Mouse (Mus musculus): ENCODE measurements around the gene Dennd4a.

Dennd4a gene

DNA sequence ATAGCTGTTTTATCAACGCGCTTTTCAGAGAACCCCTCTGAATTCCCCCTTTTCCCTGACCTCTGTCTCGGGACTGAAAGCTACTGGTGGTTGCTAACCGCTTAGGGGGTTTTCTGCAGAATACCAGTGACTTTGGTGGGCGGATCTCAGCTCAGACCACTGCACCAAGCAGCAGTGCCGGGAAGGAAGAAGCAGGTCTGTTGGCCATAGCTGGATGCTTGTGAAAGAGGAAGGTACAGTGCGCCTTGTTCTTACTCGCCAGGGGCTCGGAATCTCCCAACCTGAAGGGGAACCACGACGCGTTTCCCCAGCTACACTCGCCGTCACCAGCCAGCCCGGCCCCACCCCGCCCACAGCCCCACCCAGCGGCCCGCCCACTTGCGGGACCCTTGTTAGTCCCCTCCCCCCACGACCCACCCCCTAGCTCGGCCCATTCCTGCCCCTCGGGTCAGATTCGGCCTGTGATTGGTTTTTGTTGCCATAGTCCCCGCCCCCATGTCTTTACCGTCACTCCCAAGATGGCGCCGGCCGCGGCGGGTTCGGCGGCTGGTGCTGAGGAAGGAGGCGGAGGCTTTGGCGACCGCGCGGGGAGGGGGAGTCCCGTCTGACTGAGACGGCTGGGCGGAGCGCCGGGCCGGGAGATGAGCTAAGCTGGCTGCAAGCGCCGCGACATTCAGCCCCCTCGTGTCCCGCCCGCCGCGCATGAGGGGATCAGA is at the start of gene Dennd4a:
Gene Dennd4a (plus strand): TSS at position 519 of the 716 bp plus-strand sequence.
- peak; percentile 98 for DNase-seq (ENCODE audit: low read depth, low spot score)

DNA sequence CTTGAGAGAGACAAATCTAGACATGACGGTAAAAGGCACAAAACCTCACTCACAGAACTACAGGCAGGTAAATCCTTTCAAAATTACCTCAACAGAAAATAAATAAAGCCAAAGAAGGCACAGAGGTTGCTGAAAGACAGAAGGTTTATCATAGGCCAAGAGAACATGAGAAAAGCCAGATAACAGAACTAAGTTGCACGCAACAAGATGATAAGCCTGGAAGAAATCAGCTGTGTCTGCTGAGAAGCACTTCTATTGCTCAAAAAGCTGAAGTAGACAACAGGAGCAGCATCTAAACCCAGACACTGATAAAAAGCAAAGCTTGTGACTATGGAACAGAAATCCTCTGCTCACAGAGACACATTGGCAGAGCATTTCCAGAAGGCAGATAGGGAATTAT is 46.3 kb upstream of the Dennd4a start:
- DNase-seq (ENCODE audit: low read depth, low spot score), result no peak

DNA sequence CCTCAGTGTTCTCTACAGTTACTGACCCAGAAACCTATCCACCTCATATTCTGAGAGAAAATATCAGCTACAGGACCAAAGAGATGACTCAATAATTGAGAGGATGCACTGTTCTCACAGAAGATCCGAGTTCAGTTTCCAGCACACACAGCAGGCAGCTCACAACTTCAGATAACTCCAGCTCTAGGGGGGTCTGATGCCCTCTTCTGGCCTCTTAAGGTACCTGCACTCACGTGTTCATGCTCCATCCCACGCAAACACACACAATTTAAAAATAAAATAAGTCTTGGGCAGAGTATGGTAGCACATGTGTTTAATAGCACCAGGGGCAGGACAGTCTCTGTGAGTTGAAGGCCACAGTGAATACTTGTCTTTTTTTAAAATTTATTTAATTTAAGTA is 45.0 kb upstream of the Dennd4a start:
- no peak for DNase-seq (ENCODE audit: low read depth, low spot score)

DNA sequence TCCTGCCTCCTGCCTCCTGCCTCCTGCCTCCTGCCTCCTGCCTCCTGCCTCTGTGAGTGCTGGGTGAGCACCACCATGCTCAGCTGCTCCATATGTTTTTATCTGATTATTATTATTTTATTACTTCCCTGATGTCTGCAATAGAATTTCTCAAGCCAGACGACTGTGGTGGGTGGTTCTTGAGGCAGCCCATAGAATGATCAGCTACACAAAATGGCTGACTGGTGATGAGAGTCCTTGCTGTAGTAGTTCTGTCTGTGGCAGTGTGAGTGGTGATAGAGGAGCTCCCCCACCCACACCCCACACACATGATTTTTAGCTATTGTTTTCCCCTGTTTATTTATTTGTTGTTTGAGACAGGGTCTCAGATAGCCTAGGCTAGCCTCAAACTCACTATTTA is 43.3 kb upstream of the Dennd4a start:
- no peak for DNase-seq (ENCODE audit: low read depth, low spot score)

DNA sequence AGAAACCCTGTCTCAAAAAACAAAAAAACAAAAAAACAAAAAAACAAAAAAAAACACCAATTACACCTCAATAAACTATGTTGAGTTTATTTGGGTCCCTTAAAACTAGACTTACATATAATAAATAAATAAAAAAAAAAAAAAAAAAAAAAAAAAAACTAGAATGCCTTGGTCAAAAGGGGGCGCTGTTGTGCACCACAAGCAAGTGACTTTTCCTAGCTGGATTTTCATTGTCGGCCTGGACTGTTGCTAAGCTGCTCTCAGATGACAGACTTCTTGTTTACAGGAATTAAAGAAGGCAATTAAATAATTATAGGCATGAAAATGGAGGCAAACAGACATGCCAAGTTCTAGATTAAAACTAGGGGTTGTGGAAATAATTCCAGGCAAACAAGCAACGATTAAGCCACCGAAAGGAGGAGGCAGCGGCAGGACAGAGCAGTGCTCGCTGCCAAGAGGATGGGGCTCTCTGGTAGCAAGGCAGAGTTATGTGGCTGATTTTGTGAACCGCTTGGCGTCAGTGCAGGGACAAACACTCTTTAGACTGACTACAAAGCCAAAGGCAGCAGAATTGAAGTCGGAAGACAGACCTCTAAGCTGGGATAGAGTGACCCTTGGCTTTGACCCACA is 42.0 kb upstream of the Dennd4a start:
- peak; percentile 57 for DNase-seq (ENCODE audit: low read depth, low spot score)

DNA sequence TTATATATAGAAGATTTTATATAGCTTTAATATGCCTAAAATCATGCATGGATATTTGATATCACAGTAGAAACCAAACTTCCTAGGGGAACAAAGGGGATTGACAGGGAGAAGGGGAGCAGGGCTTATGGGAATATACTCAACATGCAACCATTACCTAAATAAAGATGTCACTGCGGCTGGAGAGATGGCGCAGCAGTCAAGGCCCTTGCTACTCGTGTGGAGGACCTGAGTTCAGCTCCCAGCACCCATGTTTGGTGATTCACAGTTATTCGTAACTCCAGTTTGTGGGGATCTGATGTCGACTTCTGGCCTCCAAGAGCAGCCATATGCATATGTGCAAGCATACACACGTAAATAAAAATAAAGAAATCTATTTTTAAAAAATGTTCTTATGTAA is 41.2 kb upstream of the Dennd4a start:
- no peak for DNase-seq (ENCODE audit: low read depth, low spot score)

DNA sequence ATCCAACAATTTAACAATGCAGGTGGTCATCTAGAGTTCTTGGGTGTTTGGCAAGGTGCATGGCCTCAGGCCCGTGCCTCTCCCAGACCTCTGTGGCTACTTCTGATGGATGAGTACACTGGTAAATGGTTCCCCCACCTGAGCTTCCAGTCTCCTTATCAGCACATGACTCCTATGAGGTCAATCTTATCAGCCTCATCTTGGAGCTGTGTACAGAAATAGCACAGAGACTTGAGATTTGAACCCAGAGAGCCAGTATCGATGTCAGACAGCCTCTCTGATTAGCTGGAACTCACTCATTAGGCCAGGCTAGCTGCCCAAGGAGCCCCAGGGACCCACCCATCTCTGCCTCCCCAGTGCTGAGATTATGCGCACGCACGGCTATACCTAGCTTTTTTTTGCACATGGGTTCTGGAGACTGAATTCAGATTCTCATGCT is 40.7 kb upstream of the Dennd4a start:
- DNase-seq (ENCODE audit: low read depth, low spot score), result no peak

DNA sequence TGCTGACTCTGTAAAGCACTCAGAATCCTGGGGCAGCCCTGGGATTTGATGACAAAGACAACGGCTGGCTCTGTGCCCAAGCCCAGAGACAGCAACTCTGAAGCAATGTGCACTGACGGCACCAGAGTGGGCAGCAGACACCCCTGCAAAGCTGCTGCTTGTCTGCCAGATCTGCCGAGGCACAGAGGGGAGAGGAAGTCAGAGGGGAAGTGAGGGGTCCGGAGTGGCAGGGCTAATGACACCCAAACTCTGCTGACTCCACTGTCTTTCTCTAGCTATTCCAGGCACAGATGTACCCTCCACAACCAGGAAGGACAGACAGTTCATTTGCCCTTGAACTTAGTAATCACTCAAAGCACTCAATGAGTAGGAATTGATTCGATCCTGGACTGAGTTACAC is 39.9 kb upstream of the Dennd4a start:
- DNase-seq (ENCODE audit: low read depth, low spot score), result no peak

DNA sequence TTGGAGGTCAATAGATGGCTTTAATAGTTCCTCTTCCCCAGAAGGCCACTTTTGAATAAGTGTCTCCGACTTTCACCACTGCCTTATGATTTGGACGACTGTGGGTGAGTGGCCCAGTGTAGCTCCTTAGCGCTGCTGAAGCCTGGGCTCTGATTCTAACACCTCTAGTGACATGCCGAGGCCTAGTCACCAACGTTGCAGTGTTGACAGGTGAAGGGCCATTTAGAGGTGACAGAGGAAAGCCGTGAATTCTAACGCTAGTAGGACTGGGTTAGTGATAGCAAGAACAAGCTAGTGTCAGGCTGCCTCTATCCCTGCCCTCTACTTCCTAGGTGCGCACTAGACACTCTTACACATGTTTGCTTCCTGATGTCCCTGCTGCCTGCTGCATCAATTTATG is 37.9 kb upstream of the Dennd4a start:
- DNase-seq (ENCODE audit: low read depth, low spot score), result no peak

DNA sequence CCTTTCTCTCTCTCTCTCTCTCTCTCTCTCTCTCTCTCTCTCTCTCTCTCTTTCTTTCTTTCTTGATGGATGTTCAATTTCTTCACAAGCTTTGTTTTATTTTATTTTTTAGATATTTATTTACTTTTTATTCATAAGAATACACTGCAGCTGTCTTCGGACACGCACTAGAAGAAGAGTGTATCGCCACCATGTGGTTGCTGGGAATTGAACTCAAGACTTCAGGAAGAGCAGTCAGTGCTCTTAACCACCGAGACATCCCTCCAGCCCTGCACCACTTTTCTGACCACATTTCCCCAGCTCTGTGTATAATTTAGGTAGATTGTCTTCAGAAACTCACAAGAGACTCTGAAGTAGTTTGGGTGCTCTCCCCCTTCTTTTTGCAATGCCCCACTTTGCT is 37.2 kb upstream of the Dennd4a start:
- no peak for DNase-seq (ENCODE audit: low read depth, low spot score)

DNA sequence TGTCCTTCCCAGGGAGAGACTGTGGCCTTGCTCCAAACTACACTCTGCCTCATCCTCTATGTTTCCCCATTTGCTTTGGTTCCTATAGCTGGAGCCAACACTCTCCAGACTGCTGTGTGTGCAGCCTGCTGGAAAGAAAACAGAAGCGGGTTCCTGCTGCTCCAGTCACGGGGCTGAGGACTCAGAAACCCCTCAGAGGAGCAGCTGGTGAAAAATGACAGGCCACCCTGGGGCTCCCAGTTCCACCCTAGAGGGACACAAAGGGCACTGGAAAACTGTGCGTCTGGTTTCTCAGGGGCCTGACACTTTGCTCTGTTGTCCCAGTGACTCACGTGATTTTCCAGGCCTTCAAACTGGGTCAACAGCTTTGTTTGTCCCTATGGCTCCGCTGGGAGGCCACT is 36.7 kb upstream of the Dennd4a start:
- DNase-seq (ENCODE audit: low read depth, low spot score), result peak; percentile 49

DNA sequence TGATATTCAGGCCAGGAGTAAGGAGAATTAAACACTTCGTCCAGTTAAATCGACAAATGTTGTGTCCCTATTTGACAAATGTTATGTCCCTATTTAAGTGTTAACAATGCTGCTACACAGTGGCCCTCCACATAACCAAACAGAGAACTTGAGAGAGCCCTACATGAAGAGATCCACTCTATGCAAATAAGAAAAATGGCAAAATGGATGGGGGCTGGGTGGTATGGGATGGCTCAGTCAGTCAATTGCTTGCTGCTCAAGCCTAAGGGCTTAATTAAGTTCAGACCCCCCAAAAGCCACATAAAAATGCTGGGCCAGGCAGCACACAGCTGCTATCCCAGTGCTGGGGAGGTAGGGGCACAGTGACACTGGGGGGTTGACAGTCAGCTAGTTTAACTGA is 36.3 kb upstream of the Dennd4a start:
- no peak for DNase-seq (ENCODE audit: low read depth, low spot score)

DNA sequence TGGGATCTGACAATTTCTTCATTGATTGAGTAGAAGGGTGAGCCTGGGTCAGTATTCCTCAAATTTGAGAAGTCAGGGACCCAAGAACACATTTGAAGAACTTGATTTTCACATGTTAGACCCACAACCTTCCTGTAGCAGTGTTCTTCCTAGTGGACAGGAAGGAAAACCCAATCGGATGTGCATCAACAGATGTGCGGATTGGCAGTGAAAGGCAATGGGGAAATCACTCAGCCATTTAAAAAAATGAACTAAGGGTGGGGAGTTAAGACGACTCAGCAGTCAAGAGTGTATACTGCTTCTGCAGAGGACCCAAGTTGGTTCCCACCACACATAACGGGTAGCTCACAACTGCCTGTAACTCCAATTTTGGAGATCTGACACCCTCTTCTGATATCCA is 35.6 kb upstream of the Dennd4a start:
- no peak for DNase-seq (ENCODE audit: low read depth, low spot score)

DNA sequence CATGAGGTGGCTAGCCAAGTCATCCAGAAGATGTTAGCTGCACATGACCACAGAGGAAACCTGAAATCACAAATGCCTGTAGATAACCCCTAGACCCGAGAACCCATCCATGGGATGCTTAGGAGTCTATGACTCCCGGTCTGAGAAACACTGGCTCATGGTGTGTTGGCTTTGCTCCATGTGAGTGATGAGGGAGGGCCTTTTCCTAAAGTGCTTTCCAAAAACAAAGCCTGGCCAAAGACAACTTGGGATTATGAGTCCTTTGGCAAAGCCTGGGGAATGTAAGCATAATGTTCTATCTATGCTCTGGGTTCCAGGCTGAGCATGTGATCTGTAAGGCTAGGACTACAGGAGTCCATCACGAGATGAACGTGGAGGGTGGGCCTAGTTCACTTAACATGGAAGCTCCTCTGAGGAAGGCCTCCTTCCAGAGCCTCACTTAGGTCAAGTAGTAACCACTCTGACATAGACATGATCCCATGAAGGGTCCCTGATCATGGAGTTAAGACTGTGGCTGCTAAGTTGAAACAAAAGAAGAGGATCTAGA is 33.6 kb upstream of the Dennd4a start:
- DNase-seq (ENCODE audit: low read depth, low spot score), result no peak

DNA sequence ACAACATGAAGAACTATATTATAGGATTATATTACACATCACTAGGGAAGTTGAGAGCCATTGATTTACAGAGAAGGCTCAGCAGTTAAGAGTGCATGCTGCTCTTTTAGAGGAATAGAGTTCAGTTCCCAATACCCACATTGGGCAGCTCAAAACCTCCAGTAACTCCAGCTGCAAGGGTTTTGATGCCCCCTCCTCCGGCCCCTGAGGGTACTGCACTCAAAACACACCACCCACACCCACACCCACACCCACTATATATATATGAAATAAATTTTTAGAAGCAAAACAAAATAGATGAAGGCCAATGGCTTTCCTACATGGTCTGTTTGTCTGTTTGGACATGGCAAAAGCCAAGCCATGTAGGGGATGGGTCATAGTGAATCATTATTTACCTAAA is 33.0 kb upstream of the Dennd4a start:
- DNase-seq (ENCODE audit: low read depth, low spot score), result no peak

DNA sequence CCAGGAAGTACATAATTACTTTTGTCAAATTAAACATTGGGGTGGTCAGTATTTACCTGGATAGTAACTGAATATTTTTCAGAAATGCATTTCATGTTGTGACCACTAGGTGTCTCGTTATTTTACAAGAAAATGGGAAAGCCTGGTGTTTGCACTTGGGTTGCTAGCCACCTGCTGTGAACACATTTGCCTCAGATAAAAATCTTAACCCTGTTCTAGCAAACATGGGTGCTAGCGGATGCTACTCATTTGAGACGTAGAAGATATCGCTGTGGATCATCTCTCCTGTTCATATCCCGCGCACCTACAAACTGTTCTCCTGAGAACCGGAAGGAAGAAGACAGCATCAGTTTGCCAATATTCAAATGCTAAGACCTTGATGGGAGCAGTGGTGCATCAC is 31.5 kb upstream of the Dennd4a start:
- peak; percentile 28 for DNase-seq (ENCODE audit: low read depth, low spot score)

DNA sequence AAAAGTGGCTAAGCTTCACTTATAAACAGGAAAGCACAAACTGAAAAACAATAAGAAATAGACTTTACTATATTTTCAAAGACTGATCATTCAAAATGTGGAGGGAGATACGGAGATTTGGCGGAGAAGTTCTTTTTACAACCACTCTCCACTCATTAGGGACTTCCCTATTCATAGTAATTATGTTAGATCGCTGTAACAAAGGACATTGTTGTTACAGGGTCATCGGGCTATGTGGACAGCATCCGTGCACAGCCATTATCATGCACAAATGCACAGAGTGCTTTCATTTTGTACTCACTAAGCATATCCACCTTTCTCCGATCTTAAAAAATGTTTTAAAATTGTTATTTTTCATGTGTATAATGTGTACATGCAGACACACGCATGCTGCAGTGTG is 27.6 kb upstream of the Dennd4a start:
- no peak for DNase-seq (ENCODE audit: low read depth, low spot score)

DNA sequence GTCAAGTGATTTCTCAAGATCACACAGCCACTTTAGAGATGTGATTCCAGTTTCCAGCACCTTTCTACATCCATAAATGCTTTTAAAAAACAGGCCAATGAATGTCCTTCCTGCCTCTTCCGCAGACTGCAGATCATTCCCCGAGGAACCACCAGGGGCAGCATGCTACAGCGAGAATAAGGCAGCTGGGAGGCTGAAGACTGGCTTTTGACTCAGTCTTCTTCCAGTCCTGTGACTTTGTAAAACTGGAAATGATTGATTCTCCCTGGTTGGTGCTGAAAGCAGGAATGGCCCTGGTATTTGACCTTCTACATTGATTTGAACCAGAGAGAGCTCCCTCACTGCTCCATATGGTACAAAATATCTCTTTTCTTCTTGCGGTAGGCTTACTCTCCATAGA is 26.3 kb upstream of the Dennd4a start:
- peak; percentile 28 for DNase-seq (ENCODE audit: low read depth, low spot score)

DNA sequence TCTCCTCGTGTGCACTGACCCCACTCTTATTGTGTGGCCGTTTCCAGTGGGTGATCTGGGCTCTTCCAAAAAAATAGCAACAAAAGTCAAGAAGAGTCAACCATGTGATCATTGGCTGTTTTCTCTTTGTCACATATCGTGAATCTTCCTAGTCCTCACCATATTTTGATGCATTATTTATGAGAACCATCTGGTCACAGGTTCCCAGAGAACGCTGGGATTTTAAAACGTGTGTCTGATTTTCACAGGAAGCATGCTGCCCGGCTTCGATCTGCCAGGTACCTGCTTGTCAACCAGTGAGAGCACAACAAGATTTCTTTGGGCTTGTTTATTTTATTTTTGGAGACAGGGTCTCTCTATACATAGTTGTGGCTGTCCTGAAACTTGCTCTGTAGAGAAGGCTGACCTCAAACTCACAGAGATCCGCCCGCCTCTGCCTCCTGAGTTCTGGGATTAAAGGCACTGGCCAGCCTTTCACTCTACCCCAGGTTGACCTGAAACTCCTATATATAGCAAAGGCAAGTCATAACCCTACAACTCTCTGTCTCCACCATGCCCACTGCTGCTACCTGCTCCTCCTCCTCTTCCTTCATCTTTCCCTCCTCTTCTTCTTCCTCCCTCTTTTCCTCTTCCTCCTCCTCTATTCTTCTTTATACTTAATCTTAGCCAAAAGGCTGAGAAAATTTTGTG is 24.8 kb upstream of the Dennd4a start:
- DNase-seq (ENCODE audit: low read depth, low spot score), result no peak

DNA sequence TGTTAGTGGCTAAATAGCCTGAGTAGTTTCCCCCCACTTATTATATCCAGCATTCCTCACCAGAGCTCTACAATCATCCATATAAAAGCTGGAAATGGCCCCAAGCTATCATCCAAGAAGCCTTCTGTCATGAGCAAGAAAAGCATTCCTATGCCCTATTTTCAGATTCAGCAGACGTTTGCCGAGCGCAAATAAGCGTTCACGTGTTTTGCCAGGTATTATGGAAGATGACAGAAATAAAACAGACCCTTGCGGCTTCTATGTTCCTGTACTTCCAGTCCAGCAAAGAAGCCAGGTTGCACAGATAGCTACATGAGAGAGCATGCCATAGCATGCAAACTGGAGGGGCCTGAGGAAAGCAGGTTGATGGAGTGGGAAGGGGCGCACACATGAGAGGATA is 23.1 kb upstream of the Dennd4a start:
- no peak for DNase-seq (ENCODE audit: low read depth, low spot score)

DNA sequence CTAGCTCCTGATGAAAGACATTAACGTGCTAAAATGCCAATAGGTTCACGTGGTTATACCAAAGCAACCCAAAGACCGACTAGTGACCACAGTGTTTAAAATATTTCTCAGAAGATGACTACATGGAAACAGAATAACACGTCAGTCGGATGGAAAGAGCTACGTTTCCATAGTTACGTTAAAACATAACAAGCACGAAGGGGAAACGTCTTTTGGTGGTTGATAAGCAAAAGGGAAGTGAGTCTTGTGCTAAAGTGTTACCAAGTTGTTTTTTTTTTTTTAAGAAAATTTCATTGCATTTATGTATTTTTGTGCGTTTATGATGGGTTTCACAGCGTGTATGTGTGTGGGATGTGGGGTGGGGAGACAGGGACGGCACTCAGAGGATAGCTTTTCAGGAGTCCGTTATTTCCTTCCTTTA is 21.8 kb upstream of the Dennd4a start:
- no peak for DNase-seq (ENCODE audit: low read depth, low spot score)

DNA sequence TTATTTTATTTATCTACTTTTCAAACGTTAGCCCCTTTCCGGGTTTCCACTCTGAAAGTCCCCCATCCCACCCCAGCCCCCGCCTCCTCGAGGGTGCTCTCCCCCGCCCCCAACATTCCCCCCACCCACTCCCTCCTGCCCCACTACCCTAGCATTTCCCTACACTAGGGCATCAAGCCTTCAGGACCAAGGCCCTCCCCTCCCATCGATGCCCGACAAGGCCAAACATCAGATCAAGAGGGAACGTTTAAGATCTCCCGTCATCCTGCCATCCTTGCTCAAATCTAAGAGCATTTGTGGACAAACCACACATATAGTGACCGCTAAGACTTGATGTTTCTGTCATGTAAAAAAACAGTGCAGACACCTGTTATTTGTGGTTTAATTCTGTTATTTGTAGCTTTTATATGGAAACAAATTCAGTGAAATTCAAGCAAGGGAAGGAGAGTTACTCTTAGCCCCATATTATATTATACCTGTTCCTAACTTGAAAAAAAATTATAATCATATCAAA is 21.2 kb upstream of the Dennd4a start:
- DNase-seq (ENCODE audit: low read depth, low spot score), result no peak
